In genomic region chr8:110618391-110619207, GRCm38 (mm10) we compare ENCODE assay signal across 8 mouse cellular contexts. TPM values are rescaled to one million over a fixed set of nuclear protein-coding genes. Genes with fewer than 3 reads are reported as not detected.
DNase-seq lines count a peak whose midpoint lies in the region; ATAC-seq and TF ChIP-seq lines count a peak whose summit lies in the region.

Gene Vac14, plus strand, starts transcription at chr8:110618585.

- H3K4me3 ChIP-seq in CH12.LX (replicated peaks in 1 of 3; ENCODE audit: low read depth in 2 of 3, low read length in 2 of 3, poor library complexity in 1 of 3), result peak within 1 kb of the TSS; percentile 71 to 81 (median 77)
- peak within 1 kb of the TSS; percentile 92 for H3K4me3 ChIP-seq in forebrain, embryonic 11.5 days (ENCODE audit: low read depth, low read length)
- H3K4me3 ChIP-seq in heart, embryonic 16.5 days (ENCODE audit: low read length), result peak within 1 kb of the TSS; percentile 93
- peak within 1 kb of the TSS; percentile 94 for H3K4me3 ChIP-seq in liver, embryonic 15.5 days (replicated peaks)
- peak within 1 kb of the TSS; percentile 75 for H3K4me3 ChIP-seq in neural tube, embryonic 12.5 days

- ATAC-seq in forebrain, embryonic 11.5 days (replicated peaks; ENCODE audit: low FRiP score), result peak; percentile 98
- ATAC-seq in heart, embryonic 16.5 days (replicated peaks; ENCODE audit: extremely low read depth, insufficient read depth, low FRiP score), result peak; percentile 97
- ATAC-seq in liver, embryonic 15.5 days (ENCODE audit: insufficient read depth), result peak; percentile 91
- peak; percentile 97 for ATAC-seq in neural tube, embryonic 12.5 days (ENCODE audit: low FRiP score, low read depth)

- H3K4me2 ChIP-seq in CH12.LX (ENCODE audit: insufficient read depth, low read depth, poor library complexity, severe bottlenecking), result peak within 1 kb of the TSS; percentile 96
- peak within 1 kb of the TSS; percentile 72 for H3K4me2 ChIP-seq in forebrain, embryonic 11.5 days (ENCODE audit: low read depth, low read length, severe bottlenecking)
- H3K4me2 ChIP-seq in heart, embryonic 16.5 days (ENCODE audit: low read depth, low read length), result peak within 1 kb of the TSS; percentile 94
- peak within 1 kb of the TSS; percentile 87 for H3K4me2 ChIP-seq in liver, embryonic 15.5 days
- H3K4me2 ChIP-seq in neural tube, embryonic 12.5 days (replicated peaks), result peak within 1 kb of the TSS; percentile 87

- H3K79me2 ChIP-seq in CH12.LX (replicated peaks; ENCODE audit: control insufficient read depth, extremely low read depth, insufficient read depth, poor library complexity, severe bottlenecking), result peaks cover 30% of the 10 kb centered on the region

- peaks cover 4 to 42% of the 10 kb centered on the region in 2 experiments; a peak in 3 of 4 replicates for H3K4me1 ChIP-seq in CH12.LX (ENCODE audit: control insufficient read depth in 1 of 2, insufficient read depth in 2 of 2)
- peaks cover 7% of the 10 kb centered on the region; the same call in 1 of the 2 replicates for H3K4me1 ChIP-seq in forebrain, embryonic 11.5 days (replicated peaks; ENCODE audit: control insufficient read depth, insufficient read depth, low read length)
- H3K4me1 ChIP-seq in heart, embryonic 16.5 days (ENCODE audit: control insufficient read depth, insufficient read depth, low read length), result peaks cover 12% of the 10 kb centered on the region
- H3K4me1 ChIP-seq in liver, embryonic 15.5 days (replicated peaks), result peaks cover 35% of the 10 kb centered on the region
- peaks cover 15% of the 10 kb centered on the region for H3K4me1 ChIP-seq in neural tube, embryonic 12.5 days

- under 1% methylated on average over 66 of the region's 67 CpGs for WGBS in forebrain, embryonic 11.5 days
- under 1% methylated on average over 67 of the region's 67 CpGs for WGBS in heart, embryonic 16.5 days
- under 1% methylated on average over 67 of the region's 67 CpGs for WGBS in liver, embryonic 15.5 days (ENCODE audit: insufficient replicate concordance)
- under 1% methylated on average over 67 of the region's 67 CpGs for WGBS in neural tube, embryonic 12.5 days

- no peak for TF ChIP-seq RAD21 in CH12.LX (IDR thresholded peaks at IDR 0.05; ENCODE audit: low read depth, low read length)

- dilution Hi-C loops in CH12.LX (cut with MboI; ENCODE audit: extremely low pct_ligation_motif_present, extremely low pct_unique_long_range_greater_than_20kb, low sequenced_read_pairs), result no loop called here

- peak; percentile 77 for TF ChIP-seq POLR2A in CH12.LX (IDR thresholded peaks at IDR 0.05; ENCODE audit: low read depth, low read length)

- in situ Hi-C loops in CH12.LX (cut with MboI; ENCODE audit: low pct_ligation_motif_present, low pct_unique_long_range_greater_than_20kb, low sequenced_read_pairs), result no loop called here

- DNase-seq in CH12.LX (ENCODE audit: extremely low read depth), result peak; percentile 96
- DNase-seq in c-Kit-positive CD71-positive TER-119-negative erythroid progenitor cells, embryonic 14.5 days (ENCODE audit: low read depth), result peak; percentile 93
- DNase-seq in forebrain, embryonic 11.5 days (ENCODE audit: low spot score), result peak; percentile 98
- DNase-seq in kidney, postnatal 36 days, result peak; percentile 98 to 100
- peak; percentile 93 for DNase-seq in telencephalon, adult 2 months (ENCODE audit: low read depth, low spot score)

- H3K9ac ChIP-seq in CH12.LX (ENCODE audit: insufficient read depth, low read depth), result peak within 1 kb of the TSS; percentile 41
- peak within 1 kb of the TSS; percentile 79 for H3K9ac ChIP-seq in forebrain, embryonic 11.5 days (ENCODE audit: low read length)
- peak within 1 kb of the TSS; percentile 82 for H3K9ac ChIP-seq in heart, embryonic 16.5 days (ENCODE audit: low read length)
- peak within 1 kb of the TSS; percentile 78 for H3K9ac ChIP-seq in liver, embryonic 15.5 days
- H3K9ac ChIP-seq in neural tube, embryonic 12.5 days, result peak within 1 kb of the TSS; percentile 71

- no peaks in the 10 kb centered on the region for H3K9me3 ChIP-seq in CH12.LX (replicated peaks; ENCODE audit: low read length)
- H3K9me3 ChIP-seq in forebrain, embryonic 11.5 days (ENCODE audit: control insufficient read depth, low read length), result no peaks in the 10 kb centered on the region
- H3K9me3 ChIP-seq in heart, embryonic 16.5 days (replicated peaks; ENCODE audit: control insufficient read depth, low read length), result no peaks in the 10 kb centered on the region
- no peaks in the 10 kb centered on the region for H3K9me3 ChIP-seq in liver, embryonic 15.5 days (replicated peaks)
- H3K9me3 ChIP-seq in neural tube, embryonic 12.5 days, result no peaks in the 10 kb centered on the region

- H3K27me3 ChIP-seq in CH12.LX (replicated peaks), result no peaks in the 10 kb centered on the region
- no peaks in the 10 kb centered on the region; the same call in 1 of the 2 replicates for H3K27me3 ChIP-seq in forebrain, embryonic 11.5 days (ENCODE audit: control insufficient read depth, insufficient read depth, low read length)
- H3K27me3 ChIP-seq in heart, embryonic 16.5 days (ENCODE audit: control insufficient read depth, insufficient read depth, low read length), result 0 out of 2 replicates have a peak, but pooled peaks cover 3% of the 10 kb centered on the region
- H3K27me3 ChIP-seq in liver, embryonic 15.5 days, result 0 out of 2 replicates have a peak, but pooled peaks cover 11% of the 10 kb centered on the region
- 0 out of 2 replicates have a peak, but pooled peaks cover 3% of the 10 kb centered on the region for H3K27me3 ChIP-seq in neural tube, embryonic 12.5 days (replicated peaks)

- TF ChIP-seq CTCF in CH12.LX (conservative IDR thresholded peaks at IDR 0.05 in 1 of 2, IDR thresholded peaks at IDR 0.05 in 1 of 2; ENCODE audit: low read depth in 2 of 2, low read length in 2 of 2), result no peak

- TF ChIP-seq EP300 in CH12.LX (IDR thresholded peaks at IDR 0.05; ENCODE audit: low read length), result no peak

- H3K36me3 ChIP-seq in CH12.LX (replicated peaks in 1 of 2; ENCODE audit: control insufficient read depth in 1 of 2, insufficient read depth in 1 of 2, low read length in 1 of 2), result peaks cover 0 to 28% of the 10 kb centered on the region in 2 experiments
- H3K36me3 ChIP-seq in forebrain, embryonic 11.5 days (ENCODE audit: control insufficient read depth, insufficient read depth, low read length), result no peaks in the 10 kb centered on the region
- no peaks in the 10 kb centered on the region for H3K36me3 ChIP-seq in heart, embryonic 16.5 days (ENCODE audit: control insufficient read depth, insufficient read depth)
- H3K36me3 ChIP-seq in liver, embryonic 15.5 days (replicated peaks), result no peaks in the 10 kb centered on the region
- H3K36me3 ChIP-seq in neural tube, embryonic 12.5 days, result no peaks in the 10 kb centered on the region

- peak within 1 kb of the TSS; percentile 11; the same call in 1 of the 2 replicates for H3K27ac ChIP-seq in CH12.LX (ENCODE audit: insufficient read depth, low read depth)
- no peak within 1 kb of the TSS for H3K27ac ChIP-seq in forebrain, embryonic 11.5 days (ENCODE audit: low read depth, low read length)
- H3K27ac ChIP-seq in heart, embryonic 16.5 days (ENCODE audit: low read length), result no peak within 1 kb of the TSS
- H3K27ac ChIP-seq in liver, embryonic 15.5 days (replicated peaks), result peak within 1 kb of the TSS; percentile 76
- no peak within 1 kb of the TSS for H3K27ac ChIP-seq in neural tube, embryonic 12.5 days

TF ChIP-seq in CH12.LX, 34 proteins besides CTCF, POLR2A, EP300 and RAD21 (continues in another document):
- TF ChIP-seq IRF4 (IDR thresholded peaks at IDR 0.05; ENCODE audit: low read depth, low read length), result no peak
- TF ChIP-seq MAX (IDR thresholded peaks at IDR 0.05; ENCODE audit: low read length), result peak; percentile 96
- TF ChIP-seq CHD1 (IDR thresholded peaks at IDR 0.05; ENCODE audit: low read depth, low read length), result no peak
- no peak for TF ChIP-seq ETS1 (conservative IDR thresholded peaks at IDR 0.05; ENCODE audit: low read depth, low read length)
- no peak for TF ChIP-seq E2F4 (IDR thresholded peaks at IDR 0.05; ENCODE audit: insufficient replicate concordance, low read depth, low read length)
- no peak for TF ChIP-seq MEF2A (IDR thresholded peaks at IDR 0.05; ENCODE audit: borderline replicate concordance, low read depth, low read length)
- 0 out of 2 replicates have a peak, but pooled peaks have one; percentile 48 for TF ChIP-seq KAT2A (IDR thresholded peaks at IDR 0.05; ENCODE audit: insufficient replicate concordance, low read length)
- no peak for TF ChIP-seq MYC (IDR thresholded peaks at IDR 0.05; ENCODE audit: low read depth, low read length)
- peak; percentile 98 for TF ChIP-seq USF1 (IDR thresholded peaks at IDR 0.05; ENCODE audit: low read depth, low read length)
- peak; percentile 80 for TF ChIP-seq SIN3A (IDR thresholded peaks at IDR 0.05; ENCODE audit: low read length)
- peak; percentile 55 for TF ChIP-seq NRF1 (IDR thresholded peaks at IDR 0.05; ENCODE audit: low read depth, low read length)
- peak; percentile 81 for TF ChIP-seq HCFC1 (IDR thresholded peaks at IDR 0.05; ENCODE audit: low read depth, low read length)
- TF ChIP-seq ZMIZ1 (IDR thresholded peaks at IDR 0.05; ENCODE audit: low read depth, low read length), result peak; percentile 50; the same call in 1 of the 2 replicates
- TF ChIP-seq TCF12 (IDR thresholded peaks at IDR 0.05; ENCODE audit: low read depth, low read length), result peak; percentile 88
- peak; percentile 49; the same call in 1 of the 2 replicates for TF ChIP-seq NELFE (IDR thresholded peaks at IDR 0.05; ENCODE audit: low read depth, low read length)
- no peak for TF ChIP-seq TBP (conservative IDR thresholded peaks at IDR 0.05; ENCODE audit: low read depth, low read length)
- TF ChIP-seq GABPA (IDR thresholded peaks at IDR 0.05; ENCODE audit: insufficient replicate concordance, low read depth, low read length), result no peak
- TF ChIP-seq BHLHE40 (IDR thresholded peaks at IDR 0.05; ENCODE audit: low read depth, low read length), result peak; percentile 96
- TF ChIP-seq MXI1 (IDR thresholded peaks at IDR 0.05; ENCODE audit: low read depth, low read length), result peak; percentile 94
- no peak for TF ChIP-seq CHD2 (IDR thresholded peaks at IDR 0.05; ENCODE audit: low read length)
- TF ChIP-seq PAX5 (IDR thresholded peaks at IDR 0.05; ENCODE audit: low read length), result no peak
- TF ChIP-seq ELF1 (IDR thresholded peaks at IDR 0.05; ENCODE audit: low read depth, low read length), result peak; percentile 99
- no peak for TF ChIP-seq SMC3 (IDR thresholded peaks at IDR 0.05; ENCODE audit: low read depth, low read length)

RNA-seq across cellular contexts. Expression of gene Vac14, which starts in this region (rescaled TPM):
- total RNA-seq in CH12.LX (2012; rRNA removed) (28.2 and 33.8 TPM in 2 replicates), CH12.LX (2014; rRNA removed) (20.0 and 20.9 TPM in 2 replicates)
- 69.2 and 73.8 TPM in 2 replicates for polyA plus RNA-seq in CH12.LX (2012; ENCODE audit: insufficient read length, low read depth)
- polyA plus RNA-seq in forebrain, embryonic 11.5 days (2014; fragmentation: Nextera tagmentation; extraction: Ambion mirVana), result 31.8 and 37.3 TPM in 2 replicates
- polyA plus RNA-seq in heart, embryonic 16.5 days (2015; fragmentation: Nextera tagmentation; extraction: Ambion mirVana), result 15.1 and 15.9 TPM in 2 replicates
- polyA plus RNA-seq in liver, embryonic 15.5 days (2015; fragmentation: Nextera tagmentation; extraction: Ambion mirVana), result 12.5 and 12.9 TPM in 2 replicates
- polyA plus RNA-seq in neural tube, embryonic 12.5 days (2016; fragmentation: Nextera tagmentation; extraction: Ambion mirVana), result 32.0 and 34.5 TPM in 2 replicates

Comparison
In these comparisons a context has a peak if more than half of its experiments do, and no peak if none do; other contexts are left out.
1. H3K27ac ChIP-seq: peak in CH12.LX (single experiment) and liver, embryonic 15.5 days (single experiment); none in forebrain, embryonic 11.5 days (single experiment), heart, embryonic 16.5 days (single experiment) and neural tube, embryonic 12.5 days (single experiment).
2. Peak in every context shown above with its lines, with median percentiles within 50 percentile points of each other: DNase-seq, H3K4me2 ChIP-seq, H3K4me3 ChIP-seq, H3K9ac ChIP-seq and ATAC-seq.